Mouse (Mus musculus) cerebellum, postnatal 4 days (tissue): ENCODE measurements around the gene Atp6v1c2.

Experiments used
- DNase-seq, 2 experiments: peaks; one replicate each; pipeline ENCODE4 v3.0.0; 2022; ENCODE audit warnings: low spot score in 2 of 2, mixed read lengths in 1 of 2

Gene Atp6v1c2

GRCm38 (mm10) chr12:17333459-17333858 lies 4.3 kb upstream of the Atp6v1c2 start:
- DNase-seq, result no peak

- no peak for DNase-seq
Observed at GRCm38 (mm10) chr12:17324549-17325470, 4.3 kb downstream of the Atp6v1c2 start.

- no peak for DNase-seq
Observed at GRCm38 (mm10) chr12:17318453-17318852, 10.7 kb downstream of the Atp6v1c2 start.

GRCm38 (mm10) chr12:17317970-17318369 lies 11.2 kb downstream of the Atp6v1c2 start:
- DNase-seq, result no peak

GRCm38 (mm10) chr12:17316096-17316495 lies 13.1 kb downstream of the Atp6v1c2 start:
- no peak for DNase-seq

- DNase-seq, result no peak
Observed at GRCm38 (mm10) chr12:17310852-17311839, 18.0 kb downstream of the Atp6v1c2 start.

- no peak for DNase-seq
Observed at GRCm38 (mm10) chr12:17308246-17308645, 20.9 kb downstream of the Atp6v1c2 start.

- DNase-seq, result no peak
Observed at GRCm38 (mm10) chr12:17305445-17305844, 23.7 kb downstream of the Atp6v1c2 start.

GRCm38 (mm10) chr12:17299902-17300301 lies 29.3 kb downstream of the Atp6v1c2 start:
- DNase-seq, result no peak

GRCm38 (mm10) chr12:17296899-17297298 lies 32.3 kb downstream of the Atp6v1c2 start:
- DNase-seq, result no peak

- DNase-seq, result no peak
Observed at GRCm38 (mm10) chr12:17290569-17290968, 38.6 kb downstream of the Atp6v1c2 start.

- no peak for DNase-seq
Observed at GRCm38 (mm10) chr12:17289913-17290312, 39.2 kb downstream of the Atp6v1c2 start.

GRCm38 (mm10) chr12:17289060-17289459 lies 40.1 kb downstream of the Atp6v1c2 start:
- DNase-seq, result no peak

GRCm38 (mm10) chr12:17288496-17288895 lies 40.7 kb downstream of the Atp6v1c2 start:
- DNase-seq, result no peak

- no peak for DNase-seq
Observed at GRCm38 (mm10) chr12:17273841-17274240, 55.3 kb downstream of the Atp6v1c2 start.

- DNase-seq, result peak in 1 of 2 experiments; percentile 51
Observed at GRCm38 (mm10) chr12:17271272-17271671, 57.9 kb downstream of the Atp6v1c2 start.

- DNase-seq, result no peak
Observed at GRCm38 (mm10) chr12:17267316-17267715, 61.8 kb downstream of the Atp6v1c2 start.

- DNase-seq, result no peak
Observed at GRCm38 (mm10) chr12:17266673-17266990, 62.5 kb downstream of the Atp6v1c2 start.

GRCm38 (mm10) chr12:17265971-17266672 lies 63.0 kb downstream of the Atp6v1c2 start, which contains the start of gene Pdia6:
TSS of gene Pdia6 (plus strand) at chr12:17266545.
- peak; percentile 84 to 97 for DNase-seq

- DNase-seq, result no peak
Observed at GRCm38 (mm10) chr12:17264826-17265225, 64.3 kb downstream of the Atp6v1c2 start.

- no peak for DNase-seq
Observed at GRCm38 (mm10) chr12:17263881-17264280, 65.3 kb downstream of the Atp6v1c2 start.

GRCm38 (mm10) chr12:17261005-17261404 lies 68.2 kb downstream of the Atp6v1c2 start:
- no peak for DNase-seq
